Mouse (Mus musculus): ENCODE measurements around the gene Rpl27a. TPM values are rescaled to one million over a fixed set of nuclear protein-coding genes. Genes with fewer than 3 reads are reported as not detected.

Gene Rpl27a
- polyA plus RNA-seq, 1 experiment from 2014 or later: 177 TPM

DNA sequence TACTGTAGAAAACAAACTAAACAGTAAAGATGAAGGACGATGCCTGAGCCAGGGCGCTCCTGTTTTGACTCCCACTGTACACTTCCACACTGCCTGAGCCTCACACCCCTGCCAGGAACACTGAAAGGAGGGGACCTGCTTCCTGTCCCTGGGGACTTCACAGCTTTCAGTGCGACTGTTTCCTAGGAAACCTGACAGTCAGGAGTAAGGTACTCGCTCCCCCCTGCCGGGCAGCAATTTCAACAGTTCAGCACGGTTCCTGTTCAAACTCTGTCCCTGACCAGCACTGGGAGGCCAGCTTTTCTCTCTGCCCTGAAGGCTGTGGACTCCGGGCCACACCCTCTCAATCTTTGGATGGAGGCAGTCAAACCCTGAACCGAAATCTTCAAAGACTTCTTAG lies 11.8 kb upstream of the Rpl27a start:
- no peaks in the 10 kb centered on the region for H3K36me3 ChIP-seq (ENCODE audit: control insufficient read depth, insufficient read depth, low read length)
- H3K27ac ChIP-seq (ENCODE audit: low read depth): no peak overlapping the region
- H3K4me1 ChIP-seq (replicated peaks; ENCODE audit: control insufficient read depth, insufficient read depth, low read length): no peaks in the 10 kb centered on the region
- H3K9ac ChIP-seq (ENCODE audit: low read length): no peak overlapping the region
- no peak for ATAC-seq (replicated peaks; ENCODE audit: low FRiP score, low TSS enrichment, low read depth)
- H3K4me2 ChIP-seq (ENCODE audit: low read length): no peak overlapping the region
- 9% methylated on average over 8 of the region's 8 CpGs for WGBS
- DNase-seq (ENCODE audit: low spot score): no peak
- no peaks in the 10 kb centered on the region for H3K27me3 ChIP-seq (replicated peaks; ENCODE audit: control insufficient read depth, insufficient read depth, low read length)
- H3K9me3 ChIP-seq (ENCODE audit: control insufficient read depth, low read length): no peaks in the 10 kb centered on the region
- no peak overlapping the region for H3K4me3 ChIP-seq (ENCODE audit: low read depth, low read length)

DNA sequence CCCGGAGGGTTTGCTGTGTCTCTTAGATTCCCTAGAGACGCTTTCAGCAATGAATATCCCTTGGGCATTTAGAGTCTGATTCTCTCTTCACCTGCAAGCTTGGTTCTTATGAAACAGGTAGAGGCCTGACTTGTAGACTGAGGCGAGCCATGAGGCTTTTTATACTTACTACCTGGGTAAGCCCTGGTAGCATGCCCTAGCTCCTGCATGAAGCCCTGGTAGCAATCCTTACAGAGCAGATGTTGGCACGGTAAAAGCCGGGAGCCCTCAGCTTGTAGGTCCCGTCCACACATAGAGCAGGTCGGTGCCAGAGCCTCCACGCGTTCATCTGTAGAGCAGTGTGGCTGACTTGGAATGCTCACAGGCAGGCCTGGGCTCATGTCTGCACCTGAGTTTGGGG lies 11.4 kb upstream of the Rpl27a start:
- Histone ChIP-seq H3K4me2 (ENCODE audit: low read length) (no peak overlapping the region), H3K9me3 (ENCODE audit: control insufficient read depth, low read length) (no peaks in the 10 kb centered on the region), H3K4me1 (replicated peaks; ENCODE audit: control insufficient read depth, insufficient read depth, low read length) (no peaks in the 10 kb centered on the region), H3K9ac (ENCODE audit: low read length) (no peak overlapping the region), H3K36me3 (ENCODE audit: control insufficient read depth, insufficient read depth, low read length) (no peaks in the 10 kb centered on the region), H3K27me3 (replicated peaks; ENCODE audit: control insufficient read depth, insufficient read depth, low read length) (no peaks in the 10 kb centered on the region), H3K27ac (ENCODE audit: low read depth) (no peak overlapping the region), H3K4me3 (ENCODE audit: low read depth, low read length) (no peak overlapping the region)
- 53% methylated on average over 9 of the region's 9 CpGs for WGBS
- DNase-seq (ENCODE audit: low spot score) (no peak), ATAC-seq (replicated peaks; ENCODE audit: low FRiP score, low TSS enrichment, low read depth) (no peak)

DNA sequence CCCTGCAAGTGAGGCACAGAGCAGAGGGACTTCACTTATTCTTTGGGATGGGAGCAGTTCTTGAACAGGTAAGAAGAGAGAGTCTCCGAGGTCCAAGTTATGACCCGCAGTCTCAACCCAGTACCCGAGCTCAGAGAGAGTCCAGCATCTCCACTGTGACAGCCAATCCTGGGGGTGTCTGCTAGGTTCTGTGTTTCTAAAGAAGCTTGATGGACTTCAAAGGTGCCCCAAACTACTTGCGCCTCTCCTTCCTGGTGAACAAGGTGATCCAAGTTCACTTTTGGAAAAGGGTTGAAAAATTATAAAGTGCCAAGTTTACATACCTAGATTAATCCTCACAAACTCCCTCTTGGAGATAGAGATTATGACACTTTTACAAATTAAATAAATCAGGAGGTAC lies 10.9 kb upstream of the Rpl27a start, which contains the start of gene Trim66:
Gene Trim66, minus strand, starts transcription at position 101 of the 400 bp plus-strand sequence.
- no peak for DNase-seq (ENCODE audit: low spot score)
- H3K4me2 ChIP-seq (ENCODE audit: low read length): no peak within 1 kb of the TSS
- no peak within 1 kb of the TSS for H3K27ac ChIP-seq (ENCODE audit: low read depth)
- H3K27me3 ChIP-seq (replicated peaks; ENCODE audit: control insufficient read depth, insufficient read depth, low read length): no peaks in the 10 kb centered on the region
- no peaks in the 10 kb centered on the region for H3K4me1 ChIP-seq (replicated peaks; ENCODE audit: control insufficient read depth, insufficient read depth, low read length)
- no peak for ATAC-seq (replicated peaks; ENCODE audit: low FRiP score, low TSS enrichment, low read depth)
- no peak within 1 kb of the TSS for H3K4me3 ChIP-seq (ENCODE audit: low read depth, low read length)
- H3K9ac ChIP-seq (ENCODE audit: low read length): no peak within 1 kb of the TSS
- WGBS: 88% methylated on average over 4 of the region's 4 CpGs
- H3K9me3 ChIP-seq (ENCODE audit: control insufficient read depth, low read length): no peaks in the 10 kb centered on the region
- H3K36me3 ChIP-seq (ENCODE audit: control insufficient read depth, insufficient read depth, low read length): no peaks in the 10 kb centered on the region

DNA sequence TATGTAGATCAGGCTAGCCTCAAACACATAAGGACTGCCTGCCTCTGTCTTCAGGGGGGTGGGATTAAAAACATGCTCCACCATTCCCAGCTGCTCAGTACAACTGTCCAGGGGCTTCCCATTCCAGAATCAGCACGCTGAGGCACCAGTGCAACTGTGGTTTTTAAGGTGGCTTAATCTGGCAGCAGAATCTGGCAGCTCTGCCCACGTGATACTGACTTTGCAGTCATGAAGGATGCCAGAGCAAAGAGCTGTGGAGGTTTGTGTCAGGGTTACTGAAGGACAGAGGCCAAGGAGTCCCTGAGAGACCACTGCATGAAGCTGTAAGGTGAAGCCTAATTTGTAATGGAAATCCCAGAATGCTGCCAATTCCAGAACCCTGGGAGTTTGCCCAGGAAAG lies 8.1 kb upstream of the Rpl27a start:
- H3K9ac ChIP-seq (ENCODE audit: low read length): no peak overlapping the region
- H3K36me3 ChIP-seq (ENCODE audit: control insufficient read depth, insufficient read depth, low read length): no peaks in the 10 kb centered on the region
- H3K4me3 ChIP-seq (ENCODE audit: low read depth, low read length): no peak overlapping the region
- ATAC-seq (replicated peaks; ENCODE audit: low FRiP score, low TSS enrichment, low read depth) (no peak), DNase-seq (ENCODE audit: low spot score) (no peak)
- H3K4me2 ChIP-seq (ENCODE audit: low read length): no peak overlapping the region
- no peak overlapping the region for H3K27ac ChIP-seq (ENCODE audit: low read depth)
- no peaks in the 10 kb centered on the region for H3K27me3 ChIP-seq (replicated peaks; ENCODE audit: control insufficient read depth, insufficient read depth, low read length)
- no peaks in the 10 kb centered on the region for H3K9me3 ChIP-seq (ENCODE audit: control insufficient read depth, low read length)
- WGBS: 64% methylated on average over 2 of the region's 2 CpGs
- H3K4me1 ChIP-seq (replicated peaks; ENCODE audit: control insufficient read depth, insufficient read depth, low read length): no peaks in the 10 kb centered on the region

DNA sequence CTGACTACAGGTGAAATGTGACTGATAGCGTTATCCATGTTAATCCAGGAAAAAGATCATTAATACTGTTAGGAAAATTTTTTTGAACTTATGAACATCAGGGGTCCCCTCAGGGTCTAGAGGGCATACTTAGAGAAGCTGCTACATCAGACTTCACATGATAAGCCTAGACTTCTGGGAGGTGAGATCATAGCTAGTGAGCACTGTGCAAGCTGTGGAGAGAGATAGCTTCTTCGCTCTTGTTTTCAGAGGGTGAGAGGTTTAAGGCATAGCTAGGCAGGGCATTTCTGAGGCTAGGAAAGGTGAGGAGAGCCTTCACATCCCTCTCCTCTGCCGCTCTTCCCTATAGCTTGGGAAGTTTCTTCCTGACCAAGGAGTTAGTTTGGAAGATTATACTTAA lies 7.1 kb upstream of the Rpl27a start:
- no peaks in the 10 kb centered on the region for H3K9me3 ChIP-seq (ENCODE audit: control insufficient read depth, low read length)
- H3K9ac ChIP-seq (ENCODE audit: low read length): no peak overlapping the region
- H3K27ac ChIP-seq (ENCODE audit: low read depth): no peak overlapping the region
- 84% methylated on average over 3 of the region's 3 CpGs for WGBS
- H3K4me3 ChIP-seq (ENCODE audit: low read depth, low read length): no peak overlapping the region
- H3K27me3 ChIP-seq (replicated peaks; ENCODE audit: control insufficient read depth, insufficient read depth, low read length): no peaks in the 10 kb centered on the region
- no peaks in the 10 kb centered on the region for H3K36me3 ChIP-seq (ENCODE audit: control insufficient read depth, insufficient read depth, low read length)
- DNase-seq (ENCODE audit: low spot score) (no peak), ATAC-seq (replicated peaks; ENCODE audit: low FRiP score, low TSS enrichment, low read depth) (no peak)
- no peak overlapping the region for H3K4me2 ChIP-seq (ENCODE audit: low read length)
- no peaks in the 10 kb centered on the region for H3K4me1 ChIP-seq (replicated peaks; ENCODE audit: control insufficient read depth, insufficient read depth, low read length)

DNA sequence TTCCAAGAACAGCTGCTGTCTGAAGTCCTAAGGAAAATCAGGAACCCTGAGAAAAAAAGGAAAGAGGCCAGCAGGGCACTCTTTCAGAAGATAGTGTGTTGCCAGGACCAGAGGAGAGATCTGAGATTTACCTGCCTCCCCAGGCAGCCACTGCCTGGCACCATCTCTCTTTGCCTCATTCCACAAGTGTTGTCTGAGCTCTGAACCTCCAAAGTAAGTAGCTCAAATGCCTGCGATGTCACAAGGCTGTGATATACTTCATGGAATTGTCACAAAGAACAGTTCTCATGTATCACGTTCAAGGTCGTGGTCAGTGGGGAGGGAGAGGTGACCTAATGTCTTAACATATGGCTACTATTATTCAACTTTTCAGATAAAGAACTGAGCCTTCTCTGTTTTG lies 2.4 kb upstream of the Rpl27a start:
- ATAC-seq (replicated peaks; ENCODE audit: low FRiP score, low TSS enrichment, low read depth): no peak
- WGBS: 85% methylated on average over 3 of the region's 3 CpGs
- Histone ChIP-seq H3K4me2 (ENCODE audit: low read length) (no peak overlapping the region), H3K4me3 (ENCODE audit: low read depth, low read length) (no peak overlapping the region), H3K27me3 (replicated peaks; ENCODE audit: control insufficient read depth, insufficient read depth, low read length) (no peaks in the 10 kb centered on the region), H3K27ac (ENCODE audit: low read depth) (no peak overlapping the region), H3K9me3 (ENCODE audit: control insufficient read depth, low read length) (no peaks in the 10 kb centered on the region), H3K4me1 (replicated peaks; ENCODE audit: control insufficient read depth, insufficient read depth, low read length) (peaks cover 23% of the 10 kb centered on the region), H3K9ac (ENCODE audit: low read length) (no peak overlapping the region), H3K36me3 (ENCODE audit: control insufficient read depth, insufficient read depth, low read length) (peaks cover 17% of the 10 kb centered on the region)
- DNase-seq (ENCODE audit: low spot score): no peak

DNA sequence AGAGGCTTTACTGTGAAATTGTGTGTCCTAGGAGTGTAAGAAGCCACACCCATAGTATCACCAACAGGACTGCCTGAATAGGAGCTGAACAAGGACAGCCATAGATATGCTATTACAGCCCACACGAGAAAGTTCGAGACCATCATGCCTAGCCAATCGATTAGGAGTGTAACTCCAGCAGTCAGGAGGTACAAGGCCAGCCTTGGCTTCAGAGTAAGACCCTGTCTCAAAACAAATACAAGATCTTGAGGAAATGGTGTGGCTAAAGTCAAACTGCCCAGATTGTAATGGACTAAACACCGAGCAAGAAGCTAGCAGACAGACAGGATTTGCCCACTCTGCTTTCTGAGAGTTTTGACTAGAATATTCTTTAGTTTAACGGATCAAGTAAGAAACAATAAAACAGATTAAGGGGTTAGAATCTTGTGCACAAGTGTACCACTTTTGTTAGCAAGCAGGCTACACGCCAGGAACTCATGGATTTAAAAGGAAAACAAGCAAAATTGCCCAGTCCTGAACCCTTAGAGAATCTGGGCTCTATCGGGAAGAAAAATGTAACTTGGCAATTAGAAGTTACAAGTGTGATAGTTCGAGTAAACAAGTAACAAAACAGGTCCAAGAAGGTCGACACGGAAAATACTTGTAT lies 788 bp upstream of the Rpl27a start:
- H3K9me3 ChIP-seq (ENCODE audit: control insufficient read depth, low read length): no peaks in the 10 kb centered on the region
- ATAC-seq (replicated peaks; ENCODE audit: low FRiP score, low TSS enrichment, low read depth) (no peak), DNase-seq (ENCODE audit: low spot score) (peak; percentile 71)
- H3K9ac ChIP-seq (ENCODE audit: low read length): peak overlapping the region; percentile 100
- peaks cover 33% of the 10 kb centered on the region for H3K36me3 ChIP-seq (ENCODE audit: control insufficient read depth, insufficient read depth, low read length)
- H3K27ac ChIP-seq (ENCODE audit: low read depth): peak overlapping the region; percentile 98
- no peaks in the 10 kb centered on the region for H3K27me3 ChIP-seq (replicated peaks; ENCODE audit: control insufficient read depth, insufficient read depth, low read length)
- peaks cover 26% of the 10 kb centered on the region for H3K4me1 ChIP-seq (replicated peaks; ENCODE audit: control insufficient read depth, insufficient read depth, low read length)
- peak overlapping the region; percentile 93 for H3K4me3 ChIP-seq (ENCODE audit: low read depth, low read length)
- H3K4me2 ChIP-seq (ENCODE audit: low read length): peak overlapping the region; percentile 76
- WGBS: 16% methylated on average over 10 of the region's 10 CpGs

DNA sequence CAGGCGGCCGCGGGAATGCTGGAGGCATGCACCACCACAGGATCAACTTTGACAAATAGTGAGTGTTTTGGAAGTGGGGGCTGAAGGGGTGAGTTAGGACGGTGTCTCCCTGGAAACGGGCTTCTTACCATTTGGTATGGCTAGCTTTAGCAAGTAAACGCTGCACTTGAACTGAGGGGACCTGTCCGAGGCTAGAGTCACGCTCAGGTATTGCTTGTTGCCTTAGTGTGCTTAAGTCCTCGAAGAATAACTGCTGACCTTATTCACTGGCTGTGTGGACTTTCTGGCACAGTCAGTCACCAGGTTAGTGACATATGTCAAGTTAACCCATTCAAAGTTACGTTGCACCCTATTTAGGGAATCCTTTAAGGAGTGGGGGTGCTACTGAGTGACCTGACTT lies 989 bp downstream of the Rpl27a start:
- Histone ChIP-seq H3K4me1 (replicated peaks; ENCODE audit: control insufficient read depth, insufficient read depth, low read length) (peaks cover 26% of the 10 kb centered on the region), H3K27me3 (replicated peaks; ENCODE audit: control insufficient read depth, insufficient read depth, low read length) (no peaks in the 10 kb centered on the region), H3K9ac (ENCODE audit: low read length) (peak overlapping the region; percentile 100), H3K4me3 (ENCODE audit: low read depth, low read length) (peak overlapping the region; percentile 93), H3K9me3 (ENCODE audit: control insufficient read depth, low read length) (no peaks in the 10 kb centered on the region), H3K36me3 (ENCODE audit: control insufficient read depth, insufficient read depth, low read length) (peaks cover 51% of the 10 kb centered on the region), H3K27ac (ENCODE audit: low read depth) (peak overlapping the region; percentile 98), H3K4me2 (ENCODE audit: low read length) (peak overlapping the region; percentile 96)
- ATAC-seq (replicated peaks; ENCODE audit: low FRiP score, low TSS enrichment, low read depth) (no peak), DNase-seq (ENCODE audit: low spot score) (no peak)
- WGBS: 6% methylated on average over 10 of the region's 10 CpGs

DNA sequence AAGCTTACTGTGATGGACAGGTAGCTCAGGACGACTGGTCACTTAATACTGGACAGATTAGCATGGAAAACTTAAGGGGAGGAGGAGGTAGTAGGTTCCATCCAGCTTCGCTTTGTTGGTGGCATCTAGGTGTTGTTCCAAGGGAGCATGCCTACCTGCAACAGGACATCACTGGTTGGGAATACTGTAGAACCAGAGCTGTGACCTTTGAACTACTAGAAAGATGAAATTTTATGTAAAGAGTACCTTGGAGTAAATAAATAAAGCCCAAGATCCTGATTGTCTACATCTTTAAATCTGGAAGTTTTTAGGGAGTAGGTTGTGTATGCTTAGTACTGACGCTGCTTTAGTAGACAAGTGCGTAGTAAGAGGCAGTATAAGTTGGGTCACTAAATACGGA lies 3.1 kb downstream of the Rpl27a start:
- no peak for ATAC-seq (replicated peaks; ENCODE audit: low FRiP score, low TSS enrichment, low read depth)
- Histone ChIP-seq H3K36me3 (ENCODE audit: control insufficient read depth, insufficient read depth, low read length) (peaks cover 71% of the 10 kb centered on the region), H3K4me2 (ENCODE audit: low read length) (0 out of 2 replicates have a peak overlapping the region, but pooled peaks have one; percentile 96), H3K9me3 (ENCODE audit: control insufficient read depth, low read length) (no peaks in the 10 kb centered on the region), H3K27ac (ENCODE audit: low read depth) (no peak overlapping the region), H3K27me3 (replicated peaks; ENCODE audit: control insufficient read depth, insufficient read depth, low read length) (no peaks in the 10 kb centered on the region), H3K9ac (ENCODE audit: low read length) (no peak overlapping the region), H3K4me3 (ENCODE audit: low read depth, low read length) (no peak overlapping the region), H3K4me1 (replicated peaks; ENCODE audit: control insufficient read depth, insufficient read depth, low read length) (peaks cover 26% of the 10 kb centered on the region)
- 76% methylated on average over 5 of the region's 5 CpGs for WGBS
- no peak for DNase-seq (ENCODE audit: low spot score)
